In genomic region chr14:99278763-99279486, GRCm38 (mm10) we compare ENCODE assay signal across 23 mouse cellular contexts. TPM values are rescaled to one million over a fixed set of nuclear protein-coding genes. Genes with fewer than 3 reads are reported as not detected.
DNase-seq lines count a peak whose midpoint lies in the region; ATAC-seq and TF ChIP-seq lines count a peak whose summit lies in the region.
"Had no signal": no experiment of that assay in that cellular context is flagged by ENCODE, and none has a peak within 500 bp of the region (broad histone marks: within the 10 kb centered on the region; RNA-seq: fewer than 3 reads in every experiment).

No protein-coding gene starts in this region.

- peak; percentile 22 for DNase-seq in cerebellum, postnatal 25 days
- DNase-seq in cerebellum, postnatal 36 days: no peak
- no peak for DNase-seq in stomach, postnatal 0 days (ENCODE audit: low spot score)
- no peak for DNase-seq in layer of hippocampus, adult 2 months (ENCODE audit: low spot score in 2 of 2)
- DNase-seq in gastrocnemius, postnatal 4 days (ENCODE audit: low spot score in 2 of 2): no peak
- no peak for DNase-seq in hindbrain, embryonic 10.5 days (ENCODE audit: low spot score)
- DNase-seq: adrenal gland, postnatal 14 days; cerebellum, adult 8-10 months; embryo, embryonic 11 days; gastrocnemius, adult 2 months; heart, adult 18-20 months; heart, postnatal 36 days; kidney, adult 8-10 months; kidney, postnatal 25 days; left cerebral cortex, postnatal 4 days; lung, postnatal 10 days; right cerebral cortex, adult 18-20 months had no signal

- no peaks in the 10 kb centered on the region for H3K27me3 ChIP-seq in stomach, embryonic 15.5 days (replicated peaks)
- H3K27me3 ChIP-seq in stomach, postnatal 0 days (ENCODE audit: control insufficient read depth, insufficient read depth, low read length): no peaks in the 10 kb centered on the region
- H3K27me3 ChIP-seq in liver, embryonic 16.5 days (ENCODE audit: control insufficient read depth, insufficient read depth, low read depth, low read length): no peaks in the 10 kb centered on the region
- H3K27me3 ChIP-seq in hindbrain, embryonic 10.5 days (ENCODE audit: insufficient read depth, poor library complexity, severe bottlenecking): peaks cover 32% of the 10 kb centered on the region
- H3K27me3 ChIP-seq: CH12.LX had no signal

- H3K9ac ChIP-seq in stomach, embryonic 15.5 days: no peak overlapping the region
- H3K9ac ChIP-seq in stomach, postnatal 0 days (ENCODE audit: low read length): no peak overlapping the region
- H3K9ac ChIP-seq in liver, embryonic 16.5 days (ENCODE audit: low read depth, low read length): no peak overlapping the region

- 0 out of 2 replicates have a peak, but pooled peaks have one; percentile 6 for ATAC-seq in stomach, embryonic 15.5 days (ENCODE audit: insufficient read depth, low FRiP score, low read depth)
- ATAC-seq in stomach, postnatal 0 days (ENCODE audit: low FRiP score, low TSS enrichment): no peak
- peak; percentile 61 for ATAC-seq in liver, embryonic 16.5 days (ENCODE audit: low read depth)
- ATAC-seq: forebrain, embryonic 16.5 days had no signal

- H3K4me3 ChIP-seq in stomach, embryonic 15.5 days (replicated peaks): no peak overlapping the region
- no peak overlapping the region for H3K4me3 ChIP-seq in stomach, postnatal 0 days (ENCODE audit: low read depth, low read length)
- H3K4me3 ChIP-seq in liver, embryonic 16.5 days (ENCODE audit: low read depth, low read length): no peak overlapping the region
- no peak overlapping the region for H3K4me3 ChIP-seq in layer of hippocampus, adult 2 months
- H3K4me3 ChIP-seq in hindbrain, embryonic 10.5 days: no peak overlapping the region
- H3K4me3 ChIP-seq: gastrocnemius, adult 2 months; left cerebral cortex, adult 2 months; megakaryocyte, embryonic 14.5 days had no signal

- no peaks in the 10 kb centered on the region for H3K36me3 ChIP-seq in stomach, embryonic 15.5 days
- no peaks in the 10 kb centered on the region for H3K36me3 ChIP-seq in stomach, postnatal 0 days (ENCODE audit: control insufficient read depth, insufficient read depth, low read length)
- no peaks in the 10 kb centered on the region for H3K36me3 ChIP-seq in liver, embryonic 16.5 days (ENCODE audit: control insufficient read depth, insufficient read depth)
- no peaks in the 10 kb centered on the region for H3K36me3 ChIP-seq in hindbrain, embryonic 10.5 days

- H3K4me1 ChIP-seq in stomach, embryonic 15.5 days: no peaks in the 10 kb centered on the region
- H3K4me1 ChIP-seq in stomach, postnatal 0 days (replicated peaks; ENCODE audit: control insufficient read depth, insufficient read depth): no peaks in the 10 kb centered on the region
- H3K4me1 ChIP-seq in liver, embryonic 16.5 days (ENCODE audit: control insufficient read depth, low read depth, low read length): no peaks in the 10 kb centered on the region
- H3K4me1 ChIP-seq in hindbrain, embryonic 10.5 days (replicated peaks): peaks cover 9% of the 10 kb centered on the region; the same call in 1 of the 2 replicates

- TF ChIP-seq CTCF in stomach, postnatal 0 days (IDR thresholded peaks at IDR 0.05; ENCODE audit: low read depth): no peak
- TF ChIP-seq CTCF in layer of hippocampus, adult 2 months (conservative IDR thresholded peaks at IDR 0.05): no peak

- no peak for TF ChIP-seq EP300 in stomach, postnatal 0 days (optimal IDR thresholded peaks at IDR 0.05)

- H3K9me3 ChIP-seq in stomach, embryonic 15.5 days: no peaks in the 10 kb centered on the region
- no peaks in the 10 kb centered on the region for H3K9me3 ChIP-seq in stomach, postnatal 0 days (ENCODE audit: control insufficient read depth, low read length)
- no peaks in the 10 kb centered on the region for H3K9me3 ChIP-seq in liver, embryonic 16.5 days (replicated peaks; ENCODE audit: control insufficient read depth, low read length)
- no peaks in the 10 kb centered on the region for H3K9me3 ChIP-seq in hindbrain, embryonic 10.5 days
- H3K9me3 ChIP-seq: megakaryocyte, embryonic 14.5 days had no signal

- 56% methylated on average over 12 of the region's 12 CpGs for WGBS in stomach, embryonic 15.5 days
- 63% methylated on average over 12 of the region's 12 CpGs for WGBS in stomach, postnatal 0 days
- 32% methylated on average over 12 of the region's 12 CpGs for WGBS in liver, embryonic 16.5 days (ENCODE audit: insufficient replicate concordance)
- WGBS in hindbrain, embryonic 10.5 days: 48% methylated on average over 12 of the region's 12 CpGs

- H3K27ac ChIP-seq in stomach, embryonic 15.5 days: no peak overlapping the region
- H3K27ac ChIP-seq in stomach, postnatal 0 days (replicated peaks): no peak overlapping the region
- no peak overlapping the region for H3K27ac ChIP-seq in liver, embryonic 16.5 days (ENCODE audit: low read length)
- no peak overlapping the region for H3K27ac ChIP-seq in layer of hippocampus, adult 2 months
- no peak overlapping the region for H3K27ac ChIP-seq in hindbrain, embryonic 10.5 days
- H3K27ac ChIP-seq: gastrocnemius, adult 2 months; left cerebral cortex, adult 2 months had no signal

- no peak overlapping the region for H3K4me2 ChIP-seq in stomach, embryonic 15.5 days
- H3K4me2 ChIP-seq in stomach, postnatal 0 days (replicated peaks; ENCODE audit: low read depth): no peak overlapping the region
- no peak overlapping the region for H3K4me2 ChIP-seq in liver, embryonic 16.5 days (ENCODE audit: low read depth, low read length)

RNA-seq across cellular contexts. Expression of gene Klf5, which starts 19.6 kb away (rescaled TPM):
- polyA plus RNA-seq in stomach, embryonic 15.5 days (2015; fragmentation: Nextera tagmentation; extraction: Ambion mirVana): 91.2 and 104 TPM in 2 replicates
- polyA plus RNA-seq in stomach, postnatal 0 days (2015; fragmentation: Nextera tagmentation; extraction: Ambion mirVana): 101 and 112 TPM in 2 replicates
- polyA plus RNA-seq in liver, embryonic 16.5 days (2015; fragmentation: Nextera tagmentation; extraction: Ambion mirVana): 2.0 and 2.4 TPM in 2 replicates
- 1 to 10 TPM; 6.7 to 7.4 TPM for total RNA-seq in layer of hippocampus, adult 2 months (2021)
- 10 to 100 TPM; 20.0 to 23.8 TPM for total RNA-seq in gastrocnemius, postnatal 4 days (2021)
- polyA plus RNA-seq in hindbrain, embryonic 10.5 days (2016; fragmentation: Nextera tagmentation; extraction: Ambion mirVana): 1.3 and 1.6 TPM in 2 replicates

Comparison
In these comparisons a context has a peak if more than half of its experiments do, and no peak if none do; other contexts are left out.
1. DNase-seq: peak in cerebellum, postnatal 25 days (2 of 2); none in cerebellum, postnatal 36 days (0 of 2), stomach, postnatal 0 days (single experiment), layer of hippocampus, adult 2 months (0 of 2), gastrocnemius, postnatal 4 days (0 of 2) and hindbrain, embryonic 10.5 days (single experiment).
2. RNA of gene Klf5, which starts 19.6 kb away (polyA plus RNA-seq): 91.2 to 104 TPM in stomach, embryonic 15.5 days and 101 to 112 TPM in stomach, postnatal 0 days; 2.0 to 2.4 TPM in liver, embryonic 16.5 days and 1.3 to 1.6 TPM in hindbrain, embryonic 10.5 days; every median in the first group is over 10 times any median in the second.